Mouse (Mus musculus) layer of hippocampus, postnatal 36 days (tissue): Measurements from ENCODE around the gene Olfr1465. TPM values are rescaled to one million over a fixed set of nuclear protein-coding genes. Genes with fewer than 3 reads are reported as not detected.

Source experiments
- DNase-seq, 2 experiments: peaks; one replicate each; pipeline ENCODE4 v3.0.0; 2022
- total RNA-seq, 2 experiments: library from RNA; stranded (reverse); gene quantifications; 2 replicates each; pipeline ENCODE4 v1.2.3; 2021

The Olfr1465 gene
- not detected for total RNA-seq

DNA sequence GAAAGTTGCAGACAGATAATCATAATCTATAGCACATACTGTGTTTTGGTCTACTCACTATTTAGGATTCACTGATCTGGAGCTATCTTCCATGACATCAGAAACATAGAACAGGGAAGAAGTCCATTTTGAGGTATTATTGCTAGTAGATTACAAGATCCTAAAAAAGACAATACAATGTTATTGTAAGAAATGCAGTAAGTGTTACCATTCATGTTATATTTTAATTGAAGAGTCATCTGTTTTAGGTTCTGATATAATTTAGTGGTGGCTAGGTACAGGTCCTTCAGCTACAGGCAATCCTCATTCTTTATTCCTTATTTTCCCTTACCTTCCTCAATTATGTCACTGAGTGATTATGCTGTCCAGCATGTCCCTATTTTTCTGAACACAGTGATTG, at the start of gene Olfr1465:
Gene Olfr1465 (minus strand): TSS at position 101 of the 400 bp plus-strand sequence.
- no peak for DNase-seq

DNA sequence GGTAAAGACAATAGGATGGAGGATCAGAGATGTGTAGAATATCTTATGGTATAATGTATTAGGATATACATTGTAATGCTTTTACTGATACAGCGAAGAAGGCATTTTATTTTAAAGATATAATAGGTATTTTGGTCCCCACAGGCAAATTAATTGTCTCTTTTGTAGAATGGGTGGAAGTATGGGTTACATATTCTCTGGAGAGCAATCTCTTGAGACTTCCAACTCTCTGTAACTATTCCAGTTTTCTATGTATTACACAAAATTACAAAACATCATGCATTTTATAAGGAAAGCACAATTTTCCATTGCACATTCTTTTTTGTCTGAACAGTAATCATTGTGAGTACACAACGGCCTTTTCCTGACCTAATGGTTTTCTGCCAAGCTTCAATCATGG, 46.6 kb upstream of the Olfr1465 start, which contains the start of gene Olfr1467:
Gene Olfr1467 (plus strand): TSS at position 301 of the 400 bp plus-strand sequence.
- no peak for DNase-seq

DNA sequence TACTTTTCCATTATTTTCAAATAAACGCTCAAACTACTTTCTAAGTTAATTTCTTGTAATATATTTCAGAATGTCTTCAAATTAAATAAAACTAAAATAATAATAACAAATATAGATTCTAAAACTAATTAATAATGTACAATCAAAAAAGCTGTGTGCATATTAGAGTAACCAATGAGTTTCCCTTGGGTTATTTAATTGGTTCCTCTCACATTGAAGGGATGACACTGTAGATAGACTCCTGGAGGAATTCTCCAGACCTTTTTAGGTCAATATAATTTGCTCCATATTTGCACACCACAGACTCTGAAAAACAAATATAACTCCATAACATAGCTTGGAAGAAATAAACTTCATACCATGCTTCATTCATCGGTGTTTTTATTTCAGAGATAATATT, 23.2 kb upstream of the Olfr1465 start, which contains the start of gene Olfr1466:
Gene Olfr1466 (plus strand): TSS at position 301 of the 400 bp plus-strand sequence.
- no peak for DNase-seq

Other genes starting within 250 kb of the Olfr1465 start
- not detected for gene Olfr1457, start 217.7 kb downstream of the Olfr1465 start, total RNA-seq
- not detected for gene Olfr1458, start 208.8 kb downstream of the Olfr1465 start, total RNA-seq
- under 1 TPM; 0.20 to 0.25 TPM for gene Olfr1459, start 166.0 kb downstream of the Olfr1465 start, total RNA-seq
- not detected for gene Olfr1461, start 152.5 kb downstream of the Olfr1465 start, total RNA-seq
- not detected for gene Olfr1462, start 129.8 kb downstream of the Olfr1465 start, total RNA-seq
- not detected for gene Olfr1463, start 84.2 kb downstream of the Olfr1465 start, total RNA-seq
- gene Olfr1466, start 23.3 kb upstream of the Olfr1465 start, total RNA-seq: not detected
- not detected for gene Olfr1467, start 46.7 kb upstream of the Olfr1465 start, total RNA-seq
- not detected for gene Olfr1469, start 92.3 kb upstream of the Olfr1465 start, total RNA-seq
- not detected for gene Olfr1471, start 127.9 kb upstream of the Olfr1465 start, total RNA-seq
- not detected for gene Olfr1472, start 140.5 kb upstream of the Olfr1465 start, total RNA-seq
- not detected for gene Olfr1474, start 154.0 kb upstream of the Olfr1465 start, total RNA-seq
- gene Olfr1475, start 164.7 kb upstream of the Olfr1465 start, total RNA-seq: not detected
- gene Olfr1477, start 185.0 kb upstream of the Olfr1465 start, total RNA-seq: not detected
- not detected for gene Olfr1480, start 212.4 kb upstream of the Olfr1465 start, total RNA-seq